Mouse (Mus musculus) left cerebral cortex, adult 18-20 months (tissue): ENCODE results near the gene Olfr1368. TPM values are rescaled to one million over a fixed set of nuclear protein-coding genes. Genes with fewer than 3 reads are reported as not detected.
A peak's percentile ranks its signal among the peaks of the same experiment; 100 is the strongest.
"Not testable (repeated sequence)": the region's sequence is repeated elsewhere in the genome, so short reads cannot be mapped to it uniquely, and the experiment has no call there.

Experiments
- DNase-seq, 2 experiments: peaks; one replicate each; pipeline ENCODE4 v3.0.0; 2021 to 2022; ENCODE audit warnings: low spot score in 2 of 2, mixed read lengths in 1 of 2
- total RNA-seq, 2 experiments: library from RNA; stranded (reverse); gene quantifications; 2 replicates each; pipeline ENCODE4 v1.2.3; 2021

Gene Olfr1368
- total RNA-seq, 2 experiments from 2014 or later = not detected

DNA sequence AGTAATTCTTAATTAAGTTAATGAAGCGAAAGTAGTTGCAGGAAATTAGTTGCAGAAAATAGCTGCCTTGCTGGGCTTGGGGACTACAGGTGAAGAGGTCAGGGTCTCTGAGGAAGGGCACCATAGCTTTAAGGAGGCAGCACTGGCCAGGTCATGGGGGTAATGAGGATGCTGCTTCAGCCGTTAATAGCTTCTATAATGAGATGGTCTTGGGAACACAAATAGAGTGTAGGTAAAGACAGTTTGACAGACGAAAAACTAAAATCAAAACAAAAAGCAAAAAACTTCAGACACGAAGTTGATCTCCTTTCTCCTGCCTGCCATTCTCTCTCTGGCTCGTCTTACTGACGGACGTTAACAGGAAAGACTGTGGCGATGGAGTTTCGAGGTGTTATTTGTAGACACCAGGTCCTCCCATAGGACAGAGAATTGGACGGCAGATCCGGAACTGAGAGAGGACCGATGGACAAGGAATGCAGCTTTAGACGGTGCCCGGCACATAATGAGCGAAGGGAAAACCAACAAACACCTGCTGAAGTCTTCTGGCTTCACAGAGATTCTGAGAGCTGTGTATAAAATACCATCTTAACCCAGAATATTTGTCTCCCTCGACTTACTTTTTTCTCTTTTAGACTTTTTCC lies 22.8 kb upstream of the Olfr1368 start:
- DNase-seq = peak in 1 of 2 experiments; percentile 28

GRCm38 (mm10) chr13:21167910-21168300 lies 22.2 kb upstream of the Olfr1368 start:
- DNase-seq = peak in 1 of 2 experiments; percentile 21

DNA sequence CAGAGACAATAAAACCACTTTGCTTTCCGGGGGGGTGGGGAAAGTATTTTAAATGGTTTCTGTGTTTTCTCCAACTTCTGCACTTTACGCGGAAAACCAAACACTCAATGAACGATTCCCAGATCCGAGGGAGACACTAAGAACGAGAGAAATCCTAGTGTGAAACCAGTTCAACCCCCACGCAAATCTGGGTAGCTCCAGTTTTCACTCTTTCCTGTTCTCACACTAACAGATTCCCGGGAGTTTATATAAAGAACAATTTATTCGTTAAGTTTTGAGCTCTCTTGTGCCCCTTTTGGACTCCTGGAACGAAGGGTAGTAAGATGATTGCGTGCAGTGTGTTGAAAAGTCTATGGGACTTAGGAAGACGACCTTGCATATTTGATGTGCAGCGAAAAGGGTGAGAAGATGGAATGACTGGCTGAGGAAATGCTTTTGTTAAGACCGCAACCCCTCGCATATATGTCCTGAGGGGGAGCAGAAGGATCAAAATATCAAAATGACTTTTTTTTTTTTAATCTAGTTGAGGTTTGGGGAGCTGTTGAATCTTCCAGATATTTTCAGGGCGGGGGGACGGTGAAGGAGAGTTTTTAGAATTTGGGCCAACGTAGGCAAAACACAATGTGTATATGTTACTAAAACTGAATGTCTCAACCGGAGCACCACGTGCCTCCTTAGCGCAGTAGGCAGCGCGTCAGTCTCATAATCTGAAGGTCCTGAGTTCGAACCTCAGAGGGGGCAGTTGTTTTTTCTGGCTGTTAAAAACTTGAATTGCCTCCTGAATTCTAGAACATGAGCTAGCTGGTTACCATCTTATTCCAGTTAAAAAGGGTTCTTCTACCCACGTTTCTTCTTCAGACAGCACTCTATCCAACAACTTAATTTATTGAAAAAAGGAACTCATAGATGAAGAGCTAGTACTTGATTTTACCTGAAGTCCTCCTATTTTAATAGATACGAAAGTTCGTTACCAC lies 21.6 kb upstream of the Olfr1368 start:
- peak; percentile 83 to 86 for DNase-seq

GRCm38 (mm10) chr13:21162591-21162990 lies 16.9 kb upstream of the Olfr1368 start:
- no peak for DNase-seq

- DNase-seq = no peak
These were observed 15.9 kb upstream of the Olfr1368 start for GRCm38 (mm10) chr13:21161591-21161990.

GRCm38 (mm10) chr13:21160657-21161590 lies 15.3 kb upstream of the Olfr1368 start:
- peak; percentile 92 to 95 for DNase-seq

DNA sequence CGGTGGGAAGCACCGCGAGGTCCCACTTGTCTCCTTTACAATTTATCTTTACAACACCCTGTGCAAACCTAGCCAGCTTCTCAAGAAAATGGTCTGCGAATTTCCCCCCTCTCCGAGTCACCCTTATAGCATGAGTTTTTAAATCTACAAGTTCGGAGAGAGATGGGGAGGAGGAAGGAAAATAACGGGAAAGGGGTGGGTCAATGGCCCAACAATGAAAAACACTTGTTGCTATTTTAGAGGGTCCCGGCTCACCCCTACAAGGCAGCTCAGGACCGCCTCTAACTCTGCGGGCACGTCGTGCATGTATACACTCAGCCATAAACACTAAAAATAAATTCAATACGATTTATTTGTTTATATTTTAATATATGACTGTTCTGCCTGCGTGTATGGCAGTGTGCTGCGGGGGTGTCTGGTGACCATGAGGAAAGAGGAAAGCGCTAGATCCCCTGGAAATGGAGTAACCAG lies 14.4 kb upstream of the Olfr1368 start:
- no peak for DNase-seq

- DNase-seq = no peak
These were observed 13.8 kb upstream of the Olfr1368 start for GRCm38 (mm10) chr13:21159475-21159819.

- DNase-seq = peak; percentile 85 to 89
These were observed 13.3 kb upstream of the Olfr1368 start for GRCm38 (mm10) chr13:21158785-21159474.

GRCm38 (mm10) chr13:21158071-21158470 lies 12.4 kb upstream of the Olfr1368 start:
- DNase-seq = no peak

DNA sequence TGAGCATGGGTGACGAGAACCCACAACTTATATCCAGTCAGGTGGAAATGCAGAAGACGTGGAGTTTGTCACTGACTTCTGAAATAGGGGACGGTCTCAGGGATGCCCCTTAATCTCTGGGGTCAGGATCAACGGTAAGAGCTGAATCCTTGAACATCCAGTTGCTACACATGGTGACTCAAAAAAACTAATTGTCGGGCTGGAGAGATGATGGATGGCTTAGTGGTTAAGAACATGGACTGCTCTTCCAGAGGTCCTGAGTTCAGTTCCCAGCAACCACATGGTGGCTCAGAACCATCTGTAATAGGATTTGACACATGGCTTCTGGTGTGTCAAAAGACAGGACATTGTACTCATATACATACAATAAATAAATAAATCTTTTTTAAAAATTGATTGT lies 10.2 kb upstream of the Olfr1368 start:
- no peak for DNase-seq

- no peak for DNase-seq
These were observed 3.2 kb downstream of the Olfr1368 start for GRCm38 (mm10) chr13:21142421-21142820.

GRCm38 (mm10) chr13:21129339-21129738 lies 16.3 kb downstream of the Olfr1368 start, which contains the start of gene Olfr263:
TSS of gene Olfr263 (plus strand) at chr13:21129639.
- DNase-seq = not testable (repeated sequence)

DNA sequence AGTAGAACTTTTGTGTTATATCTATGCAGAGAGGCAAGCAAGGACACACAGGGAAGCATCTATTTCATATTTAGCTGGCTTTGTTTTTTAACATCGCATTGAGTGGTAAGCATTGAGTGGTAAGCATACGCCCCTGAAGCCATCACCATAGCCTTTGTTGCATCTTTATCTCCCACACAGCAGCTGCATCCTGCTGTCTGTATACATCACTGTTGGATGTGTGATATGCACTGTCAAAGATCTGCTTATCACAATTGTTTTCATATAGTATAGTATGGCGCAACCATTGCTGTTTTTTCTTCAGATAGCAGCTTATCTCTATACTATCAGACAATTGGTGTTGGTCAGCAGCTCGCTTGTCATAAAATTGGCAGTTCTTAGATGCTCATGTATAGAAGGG lies 31.5 kb downstream of the Olfr1368 start:
- no peak for DNase-seq

DNA sequence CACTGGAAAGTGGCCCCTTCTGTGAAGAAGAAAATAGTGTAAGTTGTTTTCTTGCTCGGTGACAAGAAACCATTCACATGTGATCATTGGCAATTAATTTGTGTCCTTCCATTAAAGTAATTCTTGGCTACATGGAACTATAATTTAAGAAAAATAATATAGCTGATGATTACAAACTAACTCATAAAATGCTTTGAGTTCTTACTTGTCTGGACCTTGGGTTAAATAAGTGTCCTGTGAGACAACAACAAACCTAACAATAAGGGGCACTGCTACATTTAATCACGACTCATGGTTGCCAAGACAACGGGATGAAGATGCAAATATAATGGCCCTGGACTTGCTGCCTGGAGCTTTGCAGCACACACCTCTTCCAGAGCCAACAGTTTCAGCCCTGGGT lies 34.5 kb downstream of the Olfr1368 start, which contains the start of gene Olfr1369-ps1:
Olfr1369-ps1 (plus strand) TSS at position 301 of the 400 bp plus-strand sequence.
- DNase-seq = not testable (repeated sequence)

- DNase-seq = no peak
These were observed 35.2 kb downstream of the Olfr1368 start for GRCm38 (mm10) chr13:21110441-21110840.

- no peak for DNase-seq
These were observed 35.9 kb downstream of the Olfr1368 start for GRCm38 (mm10) chr13:21109759-21110158.
